Mouse (Mus musculus) testis, adult 2 months (tissue): ENCODE results near the gene Atp11a.

Experiments
- CTCF ChIP-seq: fragments of 200-500 bp; IDR thresholded peaks from 2 replicates; pipeline ENCODE4 v1.5.1; 2012; ENCODE audit warnings: low read depth, mild to moderate bottlenecking, inconsistent platforms, low read length, moderate library complexity; ENCODE audit not compliant: control insufficient read depth, insufficient read depth, insufficient replicate concordance
- POLR2A ChIP-seq: fragments of 200-500 bp; IDR thresholded peaks from 2 replicates; pipeline ENCODE4 v1.6.1; 2012; ENCODE audit warnings: low read depth, mild to moderate bottlenecking, inconsistent platforms, low read length, moderate library complexity; ENCODE audit not compliant: control insufficient read depth

DNA sequence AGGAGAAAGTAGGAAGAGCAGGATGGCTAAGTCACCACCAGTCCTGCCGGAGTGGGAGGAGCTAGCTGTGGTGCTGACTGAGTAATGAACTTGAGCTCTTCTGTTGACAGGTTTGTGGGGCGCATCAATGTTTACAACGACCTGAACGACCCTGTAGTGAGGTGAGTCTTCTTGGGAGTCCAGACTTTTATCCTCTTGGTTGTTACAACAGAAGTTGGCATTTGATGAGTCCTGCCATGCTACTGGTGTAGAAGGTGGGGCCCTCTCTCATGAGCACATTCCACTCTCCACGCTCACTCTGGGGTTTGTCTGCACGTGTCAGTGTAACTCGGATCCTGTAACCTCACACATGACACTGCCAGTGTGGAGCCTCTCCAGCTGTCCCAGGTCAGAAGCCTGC, 66.1 kb downstream of the Atp11a start:
- TF ChIP-seq POLR2A (no peak), CTCF (no peak)
